Mouse (Mus musculus): ENCODE data around the gene Gm20388. TPM values are rescaled to one million over a fixed set of nuclear protein-coding genes. Genes with fewer than 3 reads are reported as not detected.

Gene Gm20388
- polyA plus RNA-seq, 1 experiment from 2014 or later: not detected

GRCm38 (mm10) chr8:121122368-121122767 lies 1211.7 kb downstream of the Gm20388 start:
- Histone ChIP-seq H3K27ac (replicated peaks) (no peak overlapping the region), H3K9ac (0 out of 2 replicates have a peak overlapping the region, but pooled peaks have one; percentile 37), H3K4me3 (no peak overlapping the region), H3K36me3 (peaks cover 12% of the 10 kb centered on the region; the same call in 1 of the 2 replicates), H3K9me3 (no peaks in the 10 kb centered on the region), H3K4me1 (peaks cover 52% of the 10 kb centered on the region), H3K4me2 (peak overlapping the region; percentile 91; the same call in 1 of the 2 replicates), H3K27me3 (replicated peaks) (peaks cover 99% of the 10 kb centered on the region)
- 19% methylated on average over 7 of the region's 7 CpGs for WGBS
- no peak for ATAC-seq (ENCODE audit: extremely low read depth, insufficient number of reproducible peaks, low FRiP score, low TSS enrichment)

GRCm38 (mm10) chr8:121123113-121123512 lies 1212.5 kb downstream of the Gm20388 start:
- Histone ChIP-seq H3K27ac (replicated peaks) (no peak overlapping the region), H3K36me3 (peaks cover 12% of the 10 kb centered on the region; the same call in 1 of the 2 replicates), H3K27me3 (replicated peaks) (peaks cover 99% of the 10 kb centered on the region), H3K4me1 (peaks cover 57% of the 10 kb centered on the region), H3K9me3 (no peaks in the 10 kb centered on the region), H3K9ac (no peak overlapping the region), H3K4me3 (no peak overlapping the region), H3K4me2 (no peak overlapping the region)
- 67% methylated on average over 2 of the region's 2 CpGs for WGBS
- no peak for ATAC-seq (ENCODE audit: extremely low read depth, insufficient number of reproducible peaks, low FRiP score, low TSS enrichment)

DNA sequence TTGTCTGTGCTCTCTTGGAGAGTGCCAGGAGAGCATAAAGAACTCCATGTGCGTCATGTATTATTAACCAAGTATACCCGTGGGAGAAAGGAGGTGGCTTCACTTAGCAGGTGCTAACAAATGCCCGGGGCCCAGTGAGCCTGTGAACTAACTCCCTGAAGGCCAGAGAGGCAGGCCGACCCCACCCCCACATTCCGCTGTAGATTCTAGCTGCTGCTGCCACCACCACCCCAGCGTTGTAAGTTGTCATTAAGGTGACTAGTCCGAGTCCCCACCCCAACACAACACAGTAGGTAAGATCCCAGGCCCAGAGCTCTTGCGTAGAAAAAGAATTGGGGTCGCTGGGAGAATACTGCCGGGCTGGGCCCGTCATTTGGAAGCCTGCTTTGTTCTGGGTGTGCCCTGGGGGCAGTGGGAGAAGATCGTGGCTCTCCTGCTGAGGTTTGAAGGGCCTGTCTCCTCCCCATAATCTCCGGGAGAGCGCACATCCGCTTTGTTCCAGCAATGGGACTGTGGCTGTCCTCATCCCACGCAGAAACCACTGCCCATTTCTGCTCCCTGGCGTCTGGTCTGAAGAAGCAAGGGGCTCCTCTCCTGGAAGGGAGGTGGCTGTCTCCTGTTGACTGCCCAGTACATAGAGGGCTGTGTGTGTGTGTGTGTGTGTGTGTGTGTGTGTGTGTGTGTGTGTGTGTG lies 1214.1 kb downstream of the Gm20388 start:
- H3K9me3 ChIP-seq: no peaks in the 10 kb centered on the region
- H3K9ac ChIP-seq: peak overlapping the region; percentile 70
- peaks cover 99% of the 10 kb centered on the region for H3K27me3 ChIP-seq (replicated peaks)
- peak overlapping the region; percentile 46 for H3K4me3 ChIP-seq
- peak overlapping the region; percentile 67 for H3K4me2 ChIP-seq
- WGBS: 6% methylated on average over 17 of the region's 17 CpGs
- H3K36me3 ChIP-seq: peaks cover 12% of the 10 kb centered on the region; the same call in 1 of the 2 replicates
- H3K4me1 ChIP-seq: peaks cover 69% of the 10 kb centered on the region
- ATAC-seq (ENCODE audit: extremely low read depth, insufficient number of reproducible peaks, low FRiP score, low TSS enrichment): no peak
- peak overlapping the region; percentile 81 for H3K27ac ChIP-seq (replicated peaks)

- Histone ChIP-seq H3K4me2 (peak overlapping the region; percentile 67), H3K9me3 (no peaks in the 10 kb centered on the region), H3K4me3 (peak overlapping the region; percentile 46), H3K36me3 (peaks cover 12% of the 10 kb centered on the region; the same call in 1 of the 2 replicates), H3K27me3 (replicated peaks) (peaks cover 99% of the 10 kb centered on the region), H3K4me1 (peaks cover 67% of the 10 kb centered on the region), H3K27ac (replicated peaks) (peak overlapping the region; percentile 81), H3K9ac (peak overlapping the region; percentile 70)
- 1% methylated on average over 36 of the region's 36 CpGs for WGBS
- peak; percentile 34; the same call in 1 of the 2 replicates for ATAC-seq (ENCODE audit: extremely low read depth, insufficient number of reproducible peaks, low FRiP score, low TSS enrichment)
These were observed 1214.8 kb downstream of the Gm20388 start for GRCm38 (mm10) chr8:121125311-121125876.

GRCm38 (mm10) chr8:121126191-121126590 lies 1215.5 kb downstream of the Gm20388 start:
- peak overlapping the region; percentile 46 for H3K4me3 ChIP-seq
- WGBS: 13% methylated on average over 6 of the region's 6 CpGs
- H3K9me3 ChIP-seq: no peaks in the 10 kb centered on the region
- peak overlapping the region; percentile 81; the same call in 1 of the 2 replicates for H3K27ac ChIP-seq (replicated peaks)
- ATAC-seq (ENCODE audit: extremely low read depth, insufficient number of reproducible peaks, low FRiP score, low TSS enrichment): no peak
- H3K4me1 ChIP-seq: peaks cover 60% of the 10 kb centered on the region
- H3K4me2 ChIP-seq: peak overlapping the region; percentile 67
- peak overlapping the region; percentile 70 for H3K9ac ChIP-seq
- peaks cover 99% of the 10 kb centered on the region for H3K27me3 ChIP-seq (replicated peaks)
- peaks cover 10% of the 10 kb centered on the region; the same call in 1 of the 2 replicates for H3K36me3 ChIP-seq

- Histone ChIP-seq H3K9ac (peak overlapping the region; percentile 33; the same call in 1 of the 2 replicates), H3K36me3 (0 out of 2 replicates have a peak, but pooled peaks cover 7% of the 10 kb centered on the region), H3K27ac (replicated peaks) (no peak overlapping the region), H3K9me3 (no peaks in the 10 kb centered on the region), H3K4me3 (peak overlapping the region; percentile 46), H3K27me3 (replicated peaks) (peaks cover 95% of the 10 kb centered on the region), H3K4me2 (peak overlapping the region; percentile 67), H3K4me1 (peaks cover 58% of the 10 kb centered on the region)
- 14% methylated on average over 6 of the region's 6 CpGs for WGBS
- ATAC-seq (ENCODE audit: extremely low read depth, insufficient number of reproducible peaks, low FRiP score, low TSS enrichment): no peak
These were observed 1216.1 kb downstream of the Gm20388 start for GRCm38 (mm10) chr8:121126694-121127093.

DNA sequence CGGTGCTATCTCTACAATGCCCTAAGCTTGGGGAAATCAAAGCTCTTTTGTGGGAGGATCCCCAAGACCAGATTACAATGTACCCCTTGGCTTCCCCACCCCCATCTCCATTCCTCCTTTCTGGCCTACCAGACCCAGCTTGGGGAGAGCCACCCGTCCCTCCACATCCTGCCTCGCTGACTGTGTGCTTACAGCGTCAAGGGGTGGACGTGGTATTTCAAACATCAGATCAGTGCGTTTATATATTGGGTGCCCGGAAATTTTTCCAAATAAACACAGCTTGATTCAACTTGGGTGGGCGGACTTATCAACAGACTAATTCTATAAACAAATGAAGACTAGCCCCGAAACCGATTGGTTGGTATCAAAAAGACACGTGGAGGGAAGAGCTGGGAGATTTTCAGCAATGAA lies 1216.7 kb downstream of the Gm20388 start:
- H3K36me3 ChIP-seq: 0 out of 2 replicates have a peak, but pooled peaks cover 1% of the 10 kb centered on the region
- 13% methylated on average over 11 of the region's 11 CpGs for WGBS
- H3K4me3 ChIP-seq: peak overlapping the region; percentile 47; the same call in 1 of the 2 replicates
- peak overlapping the region; percentile 33; the same call in 1 of the 2 replicates for H3K9ac ChIP-seq
- peaks cover 52% of the 10 kb centered on the region for H3K4me1 ChIP-seq
- peaks cover 89% of the 10 kb centered on the region for H3K27me3 ChIP-seq (replicated peaks)
- no peak for ATAC-seq (ENCODE audit: extremely low read depth, insufficient number of reproducible peaks, low FRiP score, low TSS enrichment)
- H3K4me2 ChIP-seq: peak overlapping the region; percentile 67; the same call in 1 of the 2 replicates
- no peak overlapping the region for H3K27ac ChIP-seq (replicated peaks)
- H3K9me3 ChIP-seq: no peaks in the 10 kb centered on the region

- no peaks in the 10 kb centered on the region for H3K9me3 ChIP-seq
- H3K27ac ChIP-seq (replicated peaks): no peak within 1 kb of the TSS
- ATAC-seq (ENCODE audit: extremely low read depth, insufficient number of reproducible peaks, low FRiP score, low TSS enrichment): no peak
- peaks cover 83% of the 10 kb centered on the region for H3K27me3 ChIP-seq (replicated peaks)
- no peaks in the 10 kb centered on the region for H3K36me3 ChIP-seq
- 5% methylated on average over 43 of the region's 43 CpGs for WGBS
- H3K4me2 ChIP-seq: peak within 1 kb of the TSS; percentile 67
- peaks cover 48% of the 10 kb centered on the region for H3K4me1 ChIP-seq
- peak within 1 kb of the TSS; percentile 72 for H3K9ac ChIP-seq
- peak within 1 kb of the TSS; percentile 47 for H3K4me3 ChIP-seq
These were observed 1217.2 kb downstream of the Gm20388 start, which contains the start of gene Foxl1 for GRCm38 (mm10) chr8:121127756-121128375. Foxl1 (plus strand) TSS chr8:121127940.

DNA sequence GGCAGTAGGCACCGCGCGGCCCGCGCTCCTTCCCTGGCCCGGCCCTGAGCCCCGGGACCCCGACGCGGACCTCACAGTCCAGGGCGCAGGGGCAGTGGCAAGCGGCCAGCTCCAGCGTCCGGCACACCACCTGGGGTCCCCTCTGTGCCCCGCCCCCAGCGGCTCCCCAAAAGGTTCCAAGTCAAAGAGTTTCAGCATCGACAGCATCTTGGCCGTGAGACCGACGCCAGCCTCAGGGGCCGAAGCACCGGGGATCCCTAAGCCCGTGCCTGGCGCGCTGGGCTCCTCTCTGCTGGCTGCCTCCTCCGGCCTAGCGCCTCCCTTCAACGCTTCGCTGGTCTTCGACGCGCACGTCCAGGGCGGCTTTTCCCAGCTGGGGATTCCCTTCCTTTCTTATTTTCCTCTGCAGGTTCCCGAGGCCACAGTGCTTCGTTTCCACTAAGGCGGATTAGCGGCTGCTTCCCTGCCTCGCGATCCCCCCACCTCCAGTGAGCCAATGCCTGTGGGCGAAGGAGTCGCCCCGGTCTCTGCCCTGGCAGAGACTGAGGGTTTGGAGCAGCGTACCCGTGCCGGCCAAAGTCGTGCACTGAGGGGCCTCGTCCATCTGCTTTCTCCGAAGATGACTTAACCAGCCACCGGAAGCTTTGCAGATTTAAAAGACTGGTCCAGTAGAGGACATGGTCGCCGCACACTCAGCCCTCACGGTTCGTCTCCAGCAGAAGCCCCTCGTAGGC lies 1218.1 kb downstream of the Gm20388 start:
- ATAC-seq (ENCODE audit: extremely low read depth, insufficient number of reproducible peaks, low FRiP score, low TSS enrichment): no peak

GRCm38 (mm10) chr8:121129265-121129940 lies 1218.8 kb downstream of the Gm20388 start:
- 32% methylated on average over 16 of the region's 16 CpGs for WGBS
- peaks cover 68% of the 10 kb centered on the region for H3K27me3 ChIP-seq (replicated peaks)
- no peak overlapping the region for H3K27ac ChIP-seq (replicated peaks)
- H3K36me3 ChIP-seq: no peaks in the 10 kb centered on the region
- no peak overlapping the region for H3K4me3 ChIP-seq
- ATAC-seq (ENCODE audit: extremely low read depth, insufficient number of reproducible peaks, low FRiP score, low TSS enrichment): no peak
- no peaks in the 10 kb centered on the region for H3K9me3 ChIP-seq
- peak overlapping the region; percentile 72; the same call in 1 of the 2 replicates for H3K9ac ChIP-seq
- peak overlapping the region; percentile 67 for H3K4me2 ChIP-seq
- peaks cover 45% of the 10 kb centered on the region for H3K4me1 ChIP-seq

More for the DNA sequence above, 1218.1 kb downstream of the Gm20388 start:
- H3K4me3 ChIP-seq: peak overlapping the region; percentile 47
- H3K27me3 ChIP-seq (replicated peaks): peaks cover 75% of the 10 kb centered on the region
- peaks cover 48% of the 10 kb centered on the region for H3K4me1 ChIP-seq
- WGBS: 6% methylated on average over 54 of the region's 55 CpGs
- H3K36me3 ChIP-seq: no peaks in the 10 kb centered on the region
- H3K4me2 ChIP-seq: peak overlapping the region; percentile 67
- no peak overlapping the region for H3K27ac ChIP-seq (replicated peaks)
- H3K9ac ChIP-seq: peak overlapping the region; percentile 72
- no peaks in the 10 kb centered on the region for H3K9me3 ChIP-seq

Measured in heart, embryonic 13.5 days (tissue).